Mouse (Mus musculus): Measurements from ENCODE around the gene Atpaf1. TPM values are rescaled to one million over a fixed set of nuclear protein-coding genes. Genes with fewer than 3 reads are reported as not detected.

Atpaf1 gene
- polyA plus RNA-seq, 1 experiment = 15.7 TPM

GRCm38 (mm10) chr4:115855609-115856008 is 71.0 kb downstream of the Atpaf1 start:
- Histone ChIP-seq H3K4me3 (ENCODE audit: insufficient read depth, poor library complexity, severe bottlenecking) (no peak overlapping the region), H3ac (ENCODE audit: control insufficient read depth, insufficient read length, low read depth) (no peak overlapping the region), H3K79me2 (ENCODE audit: control insufficient read depth, insufficient read depth) (no peaks in the 10 kb centered on the region), H3K36me3 (ENCODE audit: control insufficient read depth, insufficient read depth) (peaks cover 17% of the 10 kb centered on the region), H3K79me3 (ENCODE audit: low read depth) (no peaks in the 10 kb centered on the region), H3K27me3 (ENCODE audit: control insufficient read depth, insufficient read depth, insufficient read length) (no peaks in the 10 kb centered on the region)
- TF ChIP-seq CTCF (IDR thresholded peaks at IDR 0.05; ENCODE audit: control insufficient read depth, insufficient read depth, insufficient read length) = no peak
- TF ChIP-seq MYOD1 (IDR thresholded peaks at IDR 0.05; ENCODE audit: control insufficient read depth, insufficient read length, low read depth) = no peak
- no peak for TF ChIP-seq MAX (IDR thresholded peaks at IDR 0.05)
- TF ChIP-seq CEBPB (IDR thresholded peaks at IDR 0.05; ENCODE audit: low read depth) = no peak
- TF ChIP-seq USF1 (IDR thresholded peaks at IDR 0.05; ENCODE audit: low read depth) = no peak
- no peak for TF ChIP-seq MYOG (IDR thresholded peaks at IDR 0.05; ENCODE audit: control insufficient read depth, extremely low read depth, insufficient read length)

GRCm38 (mm10) chr4:115856282-115856681 is 71.7 kb downstream of the Atpaf1 start:
- TF ChIP-seq CTCF (IDR thresholded peaks at IDR 0.05; ENCODE audit: control insufficient read depth, insufficient read depth, insufficient read length) (no peak), USF1 (IDR thresholded peaks at IDR 0.05; ENCODE audit: low read depth) (no peak), MAX (IDR thresholded peaks at IDR 0.05) (no peak), MYOD1 (IDR thresholded peaks at IDR 0.05; ENCODE audit: control insufficient read depth, insufficient read length, low read depth) (no peak), FOSL1 (IDR thresholded peaks at IDR 0.05; ENCODE audit: insufficient read depth, low read length, poor library complexity, severe bottlenecking) (no peak), CEBPB (IDR thresholded peaks at IDR 0.05; ENCODE audit: low read depth) (no peak), MYOG (IDR thresholded peaks at IDR 0.05; ENCODE audit: control insufficient read depth, extremely low read depth, insufficient read length) (no peak)
- Histone ChIP-seq H3K36me3 (ENCODE audit: control insufficient read depth, insufficient read depth) (peaks cover 16% of the 10 kb centered on the region), H3ac (ENCODE audit: control insufficient read depth, insufficient read length, low read depth) (no peak overlapping the region), H3K4me3 (ENCODE audit: insufficient read depth, poor library complexity, severe bottlenecking) (no peak overlapping the region), H3K79me2 (ENCODE audit: control insufficient read depth, insufficient read depth) (no peaks in the 10 kb centered on the region), H3K79me3 (ENCODE audit: low read depth) (no peaks in the 10 kb centered on the region), H3K27me3 (ENCODE audit: control insufficient read depth, insufficient read depth, insufficient read length) (no peaks in the 10 kb centered on the region)

- H3ac ChIP-seq (ENCODE audit: control insufficient read depth, insufficient read length, low read depth) = no peak overlapping the region
- H3K79me3 ChIP-seq (ENCODE audit: low read depth) = no peaks in the 10 kb centered on the region
- H3K27me3 ChIP-seq (ENCODE audit: control insufficient read depth, insufficient read depth, insufficient read length) = no peaks in the 10 kb centered on the region
- H3K79me2 ChIP-seq (ENCODE audit: control insufficient read depth, insufficient read depth) = no peaks in the 10 kb centered on the region
- no peak for TF ChIP-seq MYOD1 (IDR thresholded peaks at IDR 0.05; ENCODE audit: control insufficient read depth, insufficient read length, low read depth)
- TF ChIP-seq CEBPB (IDR thresholded peaks at IDR 0.05; ENCODE audit: low read depth) = no peak
- no peak for TF ChIP-seq FOSL1 (IDR thresholded peaks at IDR 0.05; ENCODE audit: insufficient read depth, low read length, poor library complexity, severe bottlenecking)
- TF ChIP-seq MYOG (IDR thresholded peaks at IDR 0.05; ENCODE audit: control insufficient read depth, extremely low read depth, insufficient read length) = no peak
- TF ChIP-seq MAX (IDR thresholded peaks at IDR 0.05) = no peak
- TF ChIP-seq CTCF (IDR thresholded peaks at IDR 0.05; ENCODE audit: control insufficient read depth, insufficient read depth, insufficient read length) = no peak
- no peak for TF ChIP-seq USF1 (IDR thresholded peaks at IDR 0.05; ENCODE audit: low read depth)
- H3K36me3 ChIP-seq (ENCODE audit: control insufficient read depth, insufficient read depth) = peaks cover 16% of the 10 kb centered on the region
- H3K4me3 ChIP-seq (ENCODE audit: insufficient read depth, poor library complexity, severe bottlenecking) = no peak overlapping the region
Measured at GRCm38 (mm10) chr4:115857293-115857883, 72.8 kb downstream of the Atpaf1 start.

GRCm38 (mm10) chr4:115863352-115863751 is 78.7 kb downstream of the Atpaf1 start:
- H3ac ChIP-seq (ENCODE audit: control insufficient read depth, insufficient read length, low read depth) = no peak overlapping the region
- no peaks in the 10 kb centered on the region for H3K27me3 ChIP-seq (ENCODE audit: control insufficient read depth, insufficient read depth, insufficient read length)
- H3K4me3 ChIP-seq (ENCODE audit: insufficient read depth, poor library complexity, severe bottlenecking) = no peak overlapping the region
- H3K79me2 ChIP-seq (ENCODE audit: control insufficient read depth, insufficient read depth) = no peaks in the 10 kb centered on the region
- peaks cover 11% of the 10 kb centered on the region for H3K36me3 ChIP-seq (ENCODE audit: control insufficient read depth, insufficient read depth)
- H3K79me3 ChIP-seq (ENCODE audit: low read depth) = no peaks in the 10 kb centered on the region
- TF ChIP-seq USF1 (IDR thresholded peaks at IDR 0.05; ENCODE audit: low read depth) (no peak), MYOD1 (IDR thresholded peaks at IDR 0.05; ENCODE audit: control insufficient read depth, insufficient read length, low read depth) (no peak), MYOG (IDR thresholded peaks at IDR 0.05; ENCODE audit: control insufficient read depth, extremely low read depth, insufficient read length) (no peak), FOSL1 (IDR thresholded peaks at IDR 0.05; ENCODE audit: insufficient read depth, low read length, poor library complexity, severe bottlenecking) (no peak), MAX (IDR thresholded peaks at IDR 0.05) (no peak), CEBPB (IDR thresholded peaks at IDR 0.05; ENCODE audit: low read depth) (no peak), CTCF (IDR thresholded peaks at IDR 0.05; ENCODE audit: control insufficient read depth, insufficient read depth, insufficient read length) (no peak)

- TF ChIP-seq USF1 (IDR thresholded peaks at IDR 0.05; ENCODE audit: low read depth) = no peak
- TF ChIP-seq FOSL1 (IDR thresholded peaks at IDR 0.05; ENCODE audit: insufficient read depth, low read length, poor library complexity, severe bottlenecking) = no peak
- TF ChIP-seq CEBPB (IDR thresholded peaks at IDR 0.05; ENCODE audit: low read depth) = no peak
- no peak for TF ChIP-seq CTCF (IDR thresholded peaks at IDR 0.05; ENCODE audit: control insufficient read depth, insufficient read depth, insufficient read length)
- no peak for TF ChIP-seq MAX (IDR thresholded peaks at IDR 0.05)
- no peak for TF ChIP-seq MYOG (IDR thresholded peaks at IDR 0.05; ENCODE audit: control insufficient read depth, extremely low read depth, insufficient read length)
- no peak for TF ChIP-seq MYOD1 (IDR thresholded peaks at IDR 0.05; ENCODE audit: control insufficient read depth, insufficient read length, low read depth)
- Histone ChIP-seq H3K79me3 (ENCODE audit: low read depth) (no peaks in the 10 kb centered on the region), H3K27me3 (ENCODE audit: control insufficient read depth, insufficient read depth, insufficient read length) (no peaks in the 10 kb centered on the region), H3K36me3 (ENCODE audit: control insufficient read depth, insufficient read depth) (peaks cover 11% of the 10 kb centered on the region), H3ac (ENCODE audit: control insufficient read depth, insufficient read length, low read depth) (no peak overlapping the region), H3K79me2 (ENCODE audit: control insufficient read depth, insufficient read depth) (no peaks in the 10 kb centered on the region), H3K4me3 (ENCODE audit: insufficient read depth, poor library complexity, severe bottlenecking) (no peak overlapping the region)
Measured at GRCm38 (mm10) chr4:115863880-115864279, 79.3 kb downstream of the Atpaf1 start.

Other genes starting within 250 kb of the Atpaf1 start
- not detected for gene Cyp4a31, start 221.2 kb upstream of the Atpaf1 start, polyA plus RNA-seq (2012; fragmentation: generic; extraction: Trizol)
- not detected for gene Cyp4a32, start 183.8 kb upstream of the Atpaf1 start, polyA plus RNA-seq (2012; fragmentation: generic; extraction: Trizol)
- gene Cyp4b1, start 137.1 kb upstream of the Atpaf1 start, polyA plus RNA-seq (2012; fragmentation: generic; extraction: Trizol) = not detected
- 12.6 TPM for gene Efcab14, start 47.1 kb upstream of the Atpaf1 start, polyA plus RNA-seq (2012; fragmentation: generic; extraction: Trizol)
- gene Tex38, start 3.8 kb upstream of the Atpaf1 start, polyA plus RNA-seq (2012; fragmentation: generic; extraction: Trizol) = not detected
- gene Mob3c, start 43.3 kb downstream of the Atpaf1 start, polyA plus RNA-seq (2012; fragmentation: generic; extraction: Trizol) = 3.5 TPM
- 15.3 TPM for gene Mknk1, start 54.4 kb downstream of the Atpaf1 start, polyA plus RNA-seq (2012; fragmentation: generic; extraction: Trizol)
- not detected for gene Kncn, start 99.6 kb downstream of the Atpaf1 start, polyA plus RNA-seq (2012; fragmentation: generic; extraction: Trizol)
- gene 6430628N08Rik, start 105.9 kb downstream of the Atpaf1 start, polyA plus RNA-seq (2012; fragmentation: generic; extraction: Trizol) = not detected
- 0.02 TPM for gene Dmbx1, start 155.1 kb downstream of the Atpaf1 start, polyA plus RNA-seq (2012; fragmentation: generic; extraction: Trizol)
- gene Faah, start 233.1 kb downstream of the Atpaf1 start, polyA plus RNA-seq (2012; fragmentation: generic; extraction: Trizol) = 0.06 TPM